Mouse (Mus musculus) testis, adult 10 weeks (tissue): ENCODE measurements around the gene Lipo4. TPM values are rescaled to one million over a fixed set of nuclear protein-coding genes. Genes with fewer than 3 reads are reported as not detected.

Experiments
- polyA plus RNA-seq: library from polyadenylated mRNA; stranded (reverse); fragments of 350-450 nt; fragmentation: Illumina TruSeq; extraction: RNeasy Lipid Tissue Mini Kit (QIAGEN cat#74804); gene quantifications from one replicate; pipeline ENCODE4 v1.2.3, GENCODE M21; 2014; ENCODE audit warnings: low read depth, low replicate concordance

The Lipo4 gene
- 0.11 TPM for polyA plus RNA-seq

DNA sequence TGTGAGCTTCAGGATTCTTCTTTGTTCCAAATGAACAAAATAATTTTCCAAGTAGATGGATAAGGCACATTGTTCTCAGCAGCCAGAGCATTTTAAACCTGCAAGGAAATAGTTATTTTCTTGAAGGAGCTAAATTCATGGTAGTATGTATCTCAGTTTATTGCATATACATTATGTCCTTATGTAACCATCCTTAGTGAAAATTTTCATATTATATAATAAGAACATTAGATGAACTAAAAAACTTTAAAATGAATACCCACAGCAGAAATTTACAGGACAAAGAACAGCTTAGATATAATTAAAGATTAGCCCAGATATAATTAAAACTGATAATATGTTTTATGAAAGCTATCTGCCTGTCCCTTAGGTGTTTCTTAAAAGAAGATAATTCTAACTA, at the start of gene Lipo4:
Gene Lipo4, minus strand, starts transcription at position 101 of the 400 bp plus-strand sequence.

Other genes with a start within 250 kb of the Lipo4 start
- gene Rnls, start 125.5 kb downstream of the Lipo4 start, polyA plus RNA-seq: 183 TPM
- not detected for gene Gm8978, start 107.5 kb upstream of the Lipo4 start, polyA plus RNA-seq
- 10.2 TPM for gene Lipo2, start 233.6 kb upstream of the Lipo4 start, polyA plus RNA-seq
- 21.2 TPM for gene Lipo3, start 244.2 kb upstream of the Lipo4 start, polyA plus RNA-seq